Mouse (Mus musculus): Measurements from ENCODE around the gene Gm10840.

DNA sequence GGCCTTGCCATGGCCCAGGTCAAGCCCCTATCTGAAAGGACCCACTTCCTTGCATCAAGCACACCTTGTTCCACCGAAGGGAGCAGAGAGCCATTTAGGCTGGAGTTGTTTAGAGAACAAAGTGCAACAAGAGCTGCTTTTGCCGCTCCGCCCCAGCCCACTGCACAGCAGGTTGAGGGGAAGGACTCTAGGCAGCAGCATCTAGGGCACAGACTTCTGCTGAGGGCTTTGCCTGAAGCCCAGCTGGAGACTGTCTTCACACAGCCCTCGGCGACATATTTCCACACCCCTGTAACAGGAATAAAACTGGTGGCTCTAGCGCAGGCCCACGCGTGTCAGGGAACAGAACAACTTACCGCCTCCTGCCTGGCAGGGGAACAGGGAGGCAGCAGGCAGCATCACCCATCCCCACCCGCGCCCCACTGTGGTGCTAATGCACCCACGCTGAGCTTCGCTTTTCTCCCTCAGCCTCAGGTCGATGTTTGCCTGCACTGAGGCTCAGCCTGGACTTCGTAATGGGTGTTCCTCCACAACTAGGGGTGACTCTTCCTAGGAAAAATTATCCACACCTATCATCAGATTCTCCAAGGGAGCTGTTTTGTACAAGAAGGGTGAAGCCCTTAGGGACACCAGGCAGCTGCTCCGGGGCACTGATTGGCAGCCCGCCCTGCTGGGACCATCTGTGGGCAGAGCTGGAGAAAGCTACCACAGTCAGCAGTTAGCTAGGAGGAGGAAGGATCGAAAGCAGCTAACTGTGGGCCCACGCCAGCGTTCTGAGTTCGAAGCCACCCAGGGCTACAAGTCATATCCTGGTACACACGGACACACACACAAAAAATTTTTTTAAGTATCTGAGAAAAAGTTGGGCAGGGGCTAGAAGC is at the start of gene Gm10840, which contains the start of gene Limd2:
- TF ChIP-seq CTCF (IDR thresholded peaks at IDR 0.05; ENCODE audit: low read depth, low read length), result no peak
- no peak for TF ChIP-seq POLR2A (IDR thresholded peaks at IDR 0.05; ENCODE audit: insufficient read depth, low read length)

All from ES-Bruce4 (cell line).